Mouse (Mus musculus) ES-E14 (cell line): ENCODE measurements around the gene Krtap3-3. TPM values are rescaled to one million over a fixed set of nuclear protein-coding genes. Genes with fewer than 3 reads are reported as not detected.

ENCODE experiments used
- DNase-seq: peaks from one replicate; pipeline ENCODE4 v3.0.0-alpha.2; 2013; ENCODE audit warnings: low read depth, low spot score
- H3K27ac ChIP-seq: 2 replicates; pipeline ENCODE4 v1.5.1; 2012; ENCODE audit warnings: low read depth, mild to moderate bottlenecking, low read length, moderate library complexity, mixed read lengths; ENCODE audit not compliant: poor library complexity, insufficient read depth, severe bottlenecking
- H3K36me3 ChIP-seq: 2 replicates; pipeline ENCODE4 v1.6.1; 2012; ENCODE audit warnings: mild to moderate bottlenecking, low read length, moderate library complexity, mixed read lengths; ENCODE audit not compliant: control insufficient read depth, poor library complexity, insufficient read depth, severe bottlenecking
- H3K4me1 ChIP-seq, 2 experiments: fragments of 150-350 bp in 1 of 2; sonication (generic) in 1 of 2; 2 replicates each; pipeline ENCODE4 v1.6.1; 2012; ENCODE audit warnings: low read length in 2 of 2, mild to moderate bottlenecking in 1 of 2, mixed read lengths in 1 of 2; ENCODE audit not compliant: control insufficient read depth in 2 of 2, insufficient read depth in 2 of 2, poor library complexity in 1 of 2
- H3K4me3 ChIP-seq, 2 experiments: fragments of 150-350 bp in 1 of 2; sonication (generic) in 1 of 2; 2 replicates each; pipeline ENCODE4 v1.5.1; 2012; ENCODE audit warnings: low read length in 2 of 2, low read depth in 1 of 2, mild to moderate bottlenecking in 1 of 2, mixed read lengths in 1 of 2; ENCODE audit not compliant: insufficient read depth in 1 of 2, poor library complexity in 1 of 2, severe bottlenecking in 1 of 2
- H3K9ac ChIP-seq: 2 replicates; pipeline ENCODE4 v1.6.1; 2012; ENCODE audit warnings: low read depth, mild to moderate bottlenecking, low read length, mixed read lengths; ENCODE audit not compliant: poor library complexity, insufficient read depth, severe bottlenecking
- H3K9me3 ChIP-seq: fragments of 150-350 bp; sonication (generic); 2 replicates; pipeline ENCODE4 v1.6.1; 2012; ENCODE audit warnings: low read depth, mild to moderate bottlenecking, low read length; ENCODE audit not compliant: control insufficient read depth, insufficient read depth
- CHD2 ChIP-seq: IDR thresholded peaks from 2 replicates; pipeline ENCODE4 v1.6.1; 2014; ENCODE audit warnings: mild to moderate bottlenecking, low read depth, low read length, inconsistent platforms
- HCFC1 ChIP-seq: IDR thresholded peaks from 2 replicates; pipeline ENCODE4 v1.6.1; 2012; ENCODE audit warnings: low read length, inconsistent platforms, borderline replicate concordance; ENCODE audit not compliant: insufficient read depth
- MAFK ChIP-seq: IDR thresholded peaks from 2 replicates; pipeline ENCODE4 v1.6.1; 2014; ENCODE audit warnings: mild to moderate bottlenecking, low read depth, low read length, inconsistent platforms; ENCODE audit not compliant: insufficient read depth
- ZC3H11A ChIP-seq: IDR thresholded peaks from 2 replicates; pipeline ENCODE4 v1.6.1; 2012; ENCODE audit warnings: low read depth, mild to moderate bottlenecking, inconsistent platforms, low read length, borderline replicate concordance
- ZNF384 ChIP-seq: IDR thresholded peaks from 2 replicates; pipeline ENCODE4 v1.6.1; 2012; ENCODE audit warnings: low read depth, low read length, inconsistent platforms
- in situ Hi-C, 2 experiments: fragments of 600-800 bp; cut with MboI; formaldehyde crosslinking; loops; one replicate each; pipeline ENCODE4 v1.15.1; 2025; ENCODE audit warnings: low sequenced_read_pairs in 2 of 2, inconsistent platforms in 1 of 2; ENCODE audit not compliant: unreplicated experiment in 2 of 2
- total RNA-seq: library from RNA; depleted of rRNA; stranded (reverse); fragments of 300-350 nt; gene quantifications from 2 replicates; pipeline ENCODE4 v1.2.3, GENCODE M21; 2012

Gene Krtap3-3
- total RNA-seq, 1 experiment, result not detected

GRCm38 (mm10) chr11:99581564-99581963 is 30.9 kb upstream of the Krtap3-3 start:
- H3K9me3 ChIP-seq, result no peaks in the 10 kb centered on the region
- H3K4me1 ChIP-seq, result no peaks in the 10 kb centered on the region
- TF ChIP-seq ZNF384, result no peak
- TF ChIP-seq HCFC1, result no peak
- TF ChIP-seq ZC3H11A, result no peak
- no peak for TF ChIP-seq MAFK
- no peak for TF ChIP-seq CHD2
- H3K36me3 ChIP-seq, result no peaks in the 10 kb centered on the region
- no peak for DNase-seq
- no peak overlapping the region for H3K9ac ChIP-seq
- no peak overlapping the region for H3K4me3 ChIP-seq
- H3K27ac ChIP-seq, result no peak overlapping the region
- in situ Hi-C loops, result no loop called here

GRCm38 (mm10) chr11:99581051-99581450 is 30.4 kb upstream of the Krtap3-3 start:
- H3K9ac ChIP-seq, result no peak overlapping the region
- no peaks in the 10 kb centered on the region for H3K36me3 ChIP-seq
- in situ Hi-C loops, result no loop called here
- TF ChIP-seq ZC3H11A (no peak), HCFC1 (no peak), ZNF384 (no peak), CHD2 (no peak), MAFK (no peak)
- H3K4me1 ChIP-seq, result no peaks in the 10 kb centered on the region
- no peak overlapping the region for H3K4me3 ChIP-seq
- H3K9me3 ChIP-seq, result no peaks in the 10 kb centered on the region
- DNase-seq, result no peak
- no peak overlapping the region for H3K27ac ChIP-seq

DNA sequence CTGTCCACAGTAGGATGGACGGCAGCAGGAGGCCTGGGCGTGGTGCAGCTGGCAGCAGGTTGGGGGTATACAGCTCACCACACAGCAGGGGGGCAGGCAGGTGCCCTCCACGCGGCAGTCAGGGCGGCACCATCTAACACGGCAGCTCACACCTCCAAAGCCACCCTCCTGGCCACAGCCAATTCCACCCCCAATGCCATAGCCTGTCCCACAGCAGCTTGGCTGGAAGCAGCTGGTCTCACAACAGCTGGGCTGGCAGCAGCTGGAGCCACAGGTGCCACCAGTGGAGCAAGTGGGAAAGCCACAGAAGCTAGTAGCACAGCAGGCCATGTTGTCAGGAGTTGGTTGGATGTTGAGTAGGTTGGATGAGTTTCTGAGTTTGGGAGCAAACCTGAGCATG is 30.0 kb upstream of the Krtap3-3 start, which contains the start of gene Krtap1-5:
Gene Krtap1-5, minus strand, starts transcription at position 381 of the 400 bp plus-strand sequence.
- H3K9ac ChIP-seq, result no peak within 1 kb of the TSS
- H3K36me3 ChIP-seq, result no peaks in the 10 kb centered on the region
- H3K9me3 ChIP-seq, result no peaks in the 10 kb centered on the region
- no peaks in the 10 kb centered on the region for H3K4me1 ChIP-seq
- H3K27ac ChIP-seq, result no peak within 1 kb of the TSS
- in situ Hi-C loops, result no loop called here
- DNase-seq, result no peak
- no peak within 1 kb of the TSS for H3K4me3 ChIP-seq
- TF ChIP-seq HCFC1 (no peak), ZNF384 (no peak), MAFK (no peak), CHD2 (no peak), ZC3H11A (no peak)

- H3K36me3 ChIP-seq, result no peaks in the 10 kb centered on the region
- H3K9me3 ChIP-seq, result no peaks in the 10 kb centered on the region
- H3K4me3 ChIP-seq, result no peak overlapping the region
- TF ChIP-seq HCFC1 (no peak), ZC3H11A (no peak), MAFK (no peak), ZNF384 (no peak), CHD2 (no peak)
- DNase-seq, result peak; percentile 58
- H3K27ac ChIP-seq, result no peak overlapping the region
- in situ Hi-C loops, result no loop called here
- H3K4me1 ChIP-seq, result no peaks in the 10 kb centered on the region
- no peak overlapping the region; the same call in 1 of the 2 replicates for H3K9ac ChIP-seq
Observed at GRCm38 (mm10) chr11:99574106-99574505, 23.4 kb upstream of the Krtap3-3 start.

GRCm38 (mm10) chr11:99573164-99573563 is 22.5 kb upstream of the Krtap3-3 start:
- in situ Hi-C loops, result no loop called here

More at GRCm38 (mm10) chr11:99573164-99573563, 22.5 kb upstream of the Krtap3-3 start:
- no peaks in the 10 kb centered on the region for H3K9me3 ChIP-seq
- no peak for DNase-seq
- H3K4me1 ChIP-seq, result no peaks in the 10 kb centered on the region
- H3K27ac ChIP-seq, result no peak overlapping the region
- TF ChIP-seq HCFC1 (no peak), CHD2 (no peak), MAFK (no peak), ZC3H11A (no peak), ZNF384 (no peak)
- no peak overlapping the region for H3K4me3 ChIP-seq
- H3K36me3 ChIP-seq, result no peaks in the 10 kb centered on the region
- H3K9ac ChIP-seq, result no peak overlapping the region
